Mouse (Mus musculus): Measurements from ENCODE around the gene Ifnar1.

DNA sequence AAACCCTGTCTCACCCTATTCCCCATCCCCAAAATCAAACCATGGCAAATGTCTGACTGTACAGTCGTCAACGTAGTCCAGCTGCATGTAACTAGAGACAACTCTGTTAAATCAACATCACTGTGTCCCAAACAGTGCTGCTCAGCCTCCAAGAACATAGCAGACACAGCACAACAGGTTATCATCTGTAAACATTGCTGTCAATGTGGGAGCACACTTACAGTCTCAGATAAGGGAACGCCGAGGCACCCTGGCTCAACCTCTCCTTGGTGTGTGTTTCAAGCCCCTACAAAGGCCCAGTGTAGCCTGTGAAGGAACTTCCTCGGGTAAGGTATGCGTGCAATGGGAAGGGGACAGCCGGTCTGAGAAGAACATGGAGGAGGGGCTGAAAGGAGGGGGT, 32.0 kb downstream of the Ifnar1 start:
- TF ChIP-seq CTCF (IDR thresholded peaks at IDR 0.05; ENCODE audit: insufficient read depth, low read length) (no peak), POLR2A (IDR thresholded peaks at IDR 0.05; ENCODE audit: borderline replicate concordance, extremely low read depth, low read depth, low read length) (no peak)

All from lung, adult 2 months (tissue).